In the genomic region with DNA sequence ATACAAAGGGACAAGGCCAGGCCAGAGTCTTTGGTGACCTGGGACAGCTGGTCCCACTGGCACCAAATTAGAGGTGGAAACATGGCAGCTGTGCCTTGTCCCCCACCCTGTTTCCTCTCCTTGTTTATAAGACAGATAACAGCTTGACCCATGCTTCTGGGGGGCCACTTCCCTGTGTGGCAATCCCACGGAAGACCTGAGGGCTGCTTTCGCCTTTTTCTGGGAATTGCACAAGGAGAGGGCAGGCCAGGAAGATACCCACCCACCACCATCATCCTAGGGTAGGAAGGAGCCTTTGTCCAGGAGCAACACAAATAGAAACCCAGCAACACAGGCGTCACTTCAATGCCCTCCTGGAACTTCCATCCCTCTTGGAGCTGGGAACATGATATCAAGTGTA, we compare ENCODE assay signal across 23 mouse cellular contexts.
DNase-seq lines count a peak whose midpoint lies in the region; ATAC-seq and TF ChIP-seq lines count a peak whose summit lies in the region.
"Had no signal": no experiment of that assay in that cellular context is flagged by ENCODE, and none has a peak within 500 bp of the region (broad histone marks: within the 10 kb centered on the region; RNA-seq: fewer than 3 reads in every experiment).

No protein-coding gene starts in this region.

- DNase-seq in heart, embryonic 10.5 days (ENCODE audit: low spot score), result no peak
- no peak for DNase-seq in heart, postnatal 4 days
- DNase-seq in kidney, postnatal 0 days (ENCODE audit: low spot score), result peak; percentile 49
- peak; percentile 54 for DNase-seq in lung, postnatal 10 days
- DNase-seq in adipocyte (ENCODE audit: low spot score), result no peak
- no peak for DNase-seq in layer of hippocampus, postnatal 36 days
- DNase-seq: adrenal gland, postnatal 10 days; cerebellum, adult 8-10 months; cerebellum, postnatal 36 days; gastrocnemius, postnatal 14 days; kidney, adult 2 months; kidney, postnatal 10 days; right cerebral cortex, postnatal 25 days; thymus, postnatal 25 days had no signal

- ATAC-seq in kidney, postnatal 0 days (replicated peaks; ENCODE audit: low FRiP score, low read depth), result no peak
- ATAC-seq in kidney, embryonic 15.5 days (replicated peaks; ENCODE audit: low FRiP score), result no peak
- ATAC-seq: forebrain, embryonic 13.5 days; hindbrain, postnatal 0 days; intestine, embryonic 15.5 days; midbrain, embryonic 15.5 days had no signal

- H3K4me2 ChIP-seq in kidney, postnatal 0 days (ENCODE audit: low read length), result no peak overlapping the region
- H3K4me2 ChIP-seq in kidney, embryonic 15.5 days, result no peak overlapping the region
- H3K4me2 ChIP-seq: forebrain, embryonic 13.5 days; hindbrain, embryonic 12.5 days; intestine, embryonic 15.5 days; limb, embryonic 12.5 days; midbrain, embryonic 15.5 days had no signal

- no peaks in the 10 kb centered on the region for H3K36me3 ChIP-seq in heart, embryonic 10.5 days
- H3K36me3 ChIP-seq in kidney, postnatal 0 days (ENCODE audit: insufficient read depth, low read length), result no peaks in the 10 kb centered on the region
- H3K36me3 ChIP-seq in kidney, embryonic 15.5 days, result no peaks in the 10 kb centered on the region
- H3K36me3 ChIP-seq: G1E; hindbrain, embryonic 12.5 days; intestine, embryonic 15.5 days; limb, embryonic 12.5 days; midbrain, embryonic 10.5 days; midbrain, embryonic 15.5 days had no signal

- H3K27ac ChIP-seq in heart, embryonic 10.5 days, result peak overlapping the region; percentile 31
- no peak overlapping the region for H3K27ac ChIP-seq in kidney, postnatal 0 days
- no peak overlapping the region for H3K27ac ChIP-seq in kidney, embryonic 15.5 days
- H3K27ac ChIP-seq: forebrain, embryonic 13.5 days; hindbrain, embryonic 12.5 days; hindbrain, postnatal 0 days; intestine, embryonic 15.5 days; limb, embryonic 12.5 days; midbrain, embryonic 10.5 days; midbrain, embryonic 15.5 days had no signal

- 67% methylated on average over 3 of the region's 3 CpGs for WGBS in heart, embryonic 10.5 days
- WGBS in kidney, postnatal 0 days, result 58% methylated on average over 3 of the region's 3 CpGs
- 65% methylated on average over 3 of the region's 3 CpGs for WGBS in kidney, embryonic 15.5 days

- no peaks in the 10 kb centered on the region for H3K9me3 ChIP-seq in heart, embryonic 10.5 days
- H3K9me3 ChIP-seq in kidney, postnatal 0 days (replicated peaks; ENCODE audit: low read length), result no peaks in the 10 kb centered on the region
- no peaks in the 10 kb centered on the region for H3K9me3 ChIP-seq in kidney, embryonic 15.5 days (replicated peaks)
- H3K9me3 ChIP-seq: forebrain, embryonic 13.5 days; G1E; hindbrain, embryonic 12.5 days; intestine, embryonic 15.5 days; limb, embryonic 12.5 days; midbrain, embryonic 10.5 days; midbrain, embryonic 15.5 days had no signal

- H3K27me3 ChIP-seq in heart, embryonic 10.5 days (ENCODE audit: insufficient read depth, poor library complexity, severe bottlenecking), result no peaks in the 10 kb centered on the region
- H3K27me3 ChIP-seq in kidney, postnatal 0 days (ENCODE audit: insufficient read depth, low read length), result no peaks in the 10 kb centered on the region
- no peaks in the 10 kb centered on the region for H3K27me3 ChIP-seq in kidney, embryonic 15.5 days
- H3K27me3 ChIP-seq: forebrain, embryonic 13.5 days; hindbrain, embryonic 12.5 days; intestine, embryonic 15.5 days; midbrain, embryonic 15.5 days had no signal

- no peak for TF ChIP-seq CTCF in kidney, postnatal 0 days (IDR thresholded peaks at IDR 0.05; ENCODE audit: low read depth)

- peaks cover 44% of the 10 kb centered on the region for H3K4me1 ChIP-seq in heart, embryonic 10.5 days
- peaks cover 17% of the 10 kb centered on the region; the same call in 1 of the 2 replicates for H3K4me1 ChIP-seq in kidney, postnatal 0 days (replicated peaks; ENCODE audit: insufficient read depth, low read length)
- peaks cover 43% of the 10 kb centered on the region for H3K4me1 ChIP-seq in kidney, embryonic 15.5 days

- H3K9ac ChIP-seq in kidney, postnatal 0 days (ENCODE audit: low read depth, low read length), result no peak overlapping the region
- H3K9ac ChIP-seq in kidney, embryonic 15.5 days, result no peak overlapping the region
- H3K9ac ChIP-seq: forebrain, embryonic 13.5 days; hindbrain, embryonic 12.5 days; intestine, embryonic 15.5 days; limb, embryonic 12.5 days; midbrain, embryonic 15.5 days had no signal

- no peak overlapping the region for H3K4me3 ChIP-seq in heart, embryonic 10.5 days
- no peak overlapping the region for H3K4me3 ChIP-seq in kidney, postnatal 0 days (replicated peaks; ENCODE audit: low read depth, low read length)
- H3K4me3 ChIP-seq in kidney, embryonic 15.5 days (replicated peaks), result no peak overlapping the region
- H3K4me3 ChIP-seq: forebrain, embryonic 13.5 days; hindbrain, embryonic 12.5 days; intestine, embryonic 15.5 days; limb, embryonic 12.5 days; midbrain, embryonic 10.5 days; midbrain, embryonic 15.5 days had no signal

Comparison
In these comparisons a context has a peak if more than half of its experiments do, and no peak if none do; other contexts are left out.
1. DNase-seq: peak in kidney, postnatal 0 days (single experiment) and lung, postnatal 10 days (single experiment); none in heart, embryonic 10.5 days (single experiment), heart, postnatal 4 days (single experiment), adipocyte (single experiment) and layer of hippocampus, postnatal 36 days (0 of 2).